Mouse (Mus musculus) embryonic stem cell, embryonic (primary cell): ENCODE data around the gene Ncf1.

ENCODE experiments used
- CTCF ChIA-PET, 4 experiments: fragments of 300-600 bp in 2 of 4; fragments of 350-600 bp in 2 of 4; sonication (Branson Sonifier 250); formaldehyde crosslinking; loops; one replicate each; lab custom pipeline; 2022; ENCODE audit warnings: inconsistent platforms in 2 of 4; lab: Charles Lee
- POLR2A ChIA-PET, 4 experiments: fragments of 300-600 bp in 2 of 4; fragments of 350-600 bp in 2 of 4; sonication (Branson Sonifier 250); formaldehyde crosslinking; loops; one replicate each; lab custom pipeline; 2022; ENCODE audit warnings: antibody characterized with exemption in 4 of 4, inconsistent platforms in 1 of 4; lab: Charles Lee

The Ncf1 gene

GRCm38 (mm10) chr5:134232568-134232967, 3.1 kb upstream of the Ncf1 start:
- POLR2A ChIA-PET: interaction anchor here in 2 of 4 experiments (0.6 to 1.1 kb wide), 6 partner anchors 10 to 1730 kb away, joined by 3 to 7 read pairs (median 4); partner anchors contain the start of gene Gtf2ird2 (in 1 of the 2)
- CTCF ChIA-PET: interaction anchor here in 1 of 4 experiments (1.1 kb wide), 1 partner anchor 15 kb away, joined by 3 read pairs; no protein-coding TSS in a partner anchor

GRCm38 (mm10) chr5:134232111-134232510, 2.7 kb upstream of the Ncf1 start:
- ChIA-PET POLR2A (interaction anchor here in 2 of 4 experiments (0.5 to 1.1 kb wide), 5 partner anchors 13 to 1730 kb away, joined by 3 to 7 read pairs (median 3); partner anchors contain the start of gene Gtf2ird2 (in 1 of the 2)), CTCF (interaction anchor here in 1 of 4 experiments (1.1 kb wide), 1 partner anchor 14 kb away, joined by 3 read pairs; no protein-coding TSS in a partner anchor)

GRCm38 (mm10) chr5:134231376-134231775, 2.0 kb upstream of the Ncf1 start:
- POLR2A ChIA-PET: interaction anchor here in 1 of 4 experiments (0.5 kb wide), 1 partner anchor 14 kb away, joined by 3 read pairs; no protein-coding TSS in a partner anchor
- CTCF ChIA-PET: no interaction called here

GRCm38 (mm10) chr5:134228249-134228638, 1.2 kb downstream of the Ncf1 start:
- CTCF ChIA-PET: interaction anchor here (0.6 to 1.4 kb wide), 20 partner anchors 8 to 996 kb away, joined by 3 to 13 read pairs (median 3); no protein-coding TSS in a partner anchor
- POLR2A ChIA-PET: interaction anchor here in 3 of 4 experiments (0.7 to 1.4 kb wide), 6 partner anchors 9 to 385 kb away, joined by 3 to 7 read pairs (median 3); no protein-coding TSS in a partner anchor

- POLR2A ChIA-PET: interaction anchor here in 3 of 4 experiments (0.7 to 1.4 kb wide), 6 partner anchors 10 to 386 kb away, joined by 3 to 7 read pairs (median 3); no protein-coding TSS in a partner anchor
- CTCF ChIA-PET: interaction anchor here (0.6 to 1.4 kb wide), 20 partner anchors 9 to 997 kb away, joined by 3 to 13 read pairs (median 3); no protein-coding TSS in a partner anchor
These were observed 1.7 kb downstream of the Ncf1 start for GRCm38 (mm10) chr5:134227574-134228248.

- CTCF ChIA-PET: no interaction called here
- POLR2A ChIA-PET: interaction anchor here in 1 of 4 experiments (2.8 kb wide), 1 partner anchor 10 kb away, joined by 10 read pairs; no protein-coding TSS in a partner anchor
These were observed 2.5 kb downstream of the Ncf1 start for GRCm38 (mm10) chr5:134226946-134227345.

GRCm38 (mm10) chr5:134225110-134225901, 4.1 kb downstream of the Ncf1 start:
- POLR2A ChIA-PET: interaction anchor here in 3 of 4 experiments (0.6 to 2.8 kb wide), 7 partner anchors 11 to 1406 kb away, joined by 3 to 10 read pairs (median 3); partner anchors contain the start of gene Gtf2ird2 (in 1 of the 3)
- CTCF ChIA-PET: interaction anchor here in 2 of 4 experiments (0.6 to 1.6 kb wide), 6 partner anchors 9 to 241 kb away, joined by 3 to 4 read pairs (median 3); no protein-coding TSS in a partner anchor

- POLR2A ChIA-PET: interaction anchor here in 1 of 4 experiments (0.5 kb wide), 1 partner anchor 259 kb away, joined by 3 read pairs; no protein-coding TSS in a partner anchor
- CTCF ChIA-PET: no interaction called here
These were observed 7.7 kb downstream of the Ncf1 start for GRCm38 (mm10) chr5:134221708-134222150.

GRCm38 (mm10) chr5:134221278-134221677, 8.1 kb downstream of the Ncf1 start:
- ChIA-PET CTCF (interaction anchor here in 1 of 4 experiments (0.7 kb wide), 1 partner anchor 17 kb away, joined by 3 read pairs; no protein-coding TSS in a partner anchor), POLR2A (interaction anchor here in 1 of 4 experiments (0.5 kb wide), 1 partner anchor 259 kb away, joined by 3 read pairs; no protein-coding TSS in a partner anchor)

GRCm38 (mm10) chr5:134217900-134218299, 11.5 kb downstream of the Ncf1 start:
- CTCF ChIA-PET: interaction anchor here in 2 of 4 experiments (0.7 to 1.9 kb wide), 3 partner anchors 13 to 273 kb away, joined by 3 to 6 read pairs (median 3); no protein-coding TSS in a partner anchor
- POLR2A ChIA-PET: interaction anchor here in 3 of 4 experiments (0.6 to 1.6 kb wide), 3 partner anchors 13 to 60 kb away, joined by 3 read pairs; no protein-coding TSS in a partner anchor

- POLR2A ChIA-PET: interaction anchor here in 1 of 4 experiments (0.6 to 1.0 kb wide), 3 partner anchors 31 to 249 kb away, joined by 3 to 4 read pairs (median 3); no protein-coding TSS in a partner anchor
- CTCF ChIA-PET: no interaction called here
These were observed 15.2 kb downstream of the Ncf1 start for GRCm38 (mm10) chr5:134214021-134214806.

GRCm38 (mm10) chr5:134209931-134210554, 19.4 kb downstream of the Ncf1 start:
- CTCF ChIA-PET: interaction anchor here in 1 of 4 experiments (0.6 kb wide), 2 partner anchors 33 to 1878 kb away, joined by 3 read pairs; partner anchors contain the start of gene Rcc1l

GRCm38 (mm10) chr5:134206721-134207120, 22.7 kb downstream of the Ncf1 start:
- CTCF ChIA-PET: interaction anchor here in 1 of 4 experiments (1.6 kb wide), 1 partner anchor 19 kb away, joined by 3 read pairs; no protein-coding TSS in a partner anchor
- POLR2A ChIA-PET: interaction anchor here in 2 of 4 experiments (0.6 to 1.1 kb wide), 2 partner anchors 9 to 119 kb away, joined by 5 to 7 read pairs; no protein-coding TSS in a partner anchor

More at GRCm38 (mm10) chr5:134209931-134210554, 19.4 kb downstream of the Ncf1 start:
- POLR2A ChIA-PET: interaction anchor here in 2 of 4 experiments (0.6 to 1.2 kb wide), 3 partner anchors 22 to 103 kb away, joined by 3 to 4 read pairs (median 4); no protein-coding TSS in a partner anchor

GRCm38 (mm10) chr5:134193664-134194063, 35.8 kb downstream of the Ncf1 start:
- POLR2A ChIA-PET: interaction anchor here in 2 of 4 experiments (0.6 to 0.7 kb wide), 3 partner anchors 54 to 478 kb away, joined by 4 to 5 read pairs (median 4); no protein-coding TSS in a partner anchor

GRCm38 (mm10) chr5:134188571-134188970, 40.9 kb downstream of the Ncf1 start:
- ChIA-PET POLR2A (interaction anchor here (0.5 to 2.8 kb wide), 17 partner anchors 10 to 287 kb away, joined by 3 to 10 read pairs (median 3); partner anchors contain the start of gene Rcc1l (in 1 of the 4)), CTCF (interaction anchor here (0.6 to 1.8 kb wide), 21 partner anchors 13 to 1976 kb away, joined by 3 to 8 read pairs (median 4); partner anchors contain the start of gene Clip2 (in 1 of the 4))

More at GRCm38 (mm10) chr5:134193664-134194063, 35.8 kb downstream of the Ncf1 start:
- CTCF ChIA-PET: interaction anchor here in 2 of 4 experiments (0.6 to 1.0 kb wide), 2 partner anchors 147 to 160 kb away, joined by 3 to 4 read pairs; no protein-coding TSS in a partner anchor
